Mouse (Mus musculus) CH12.LX (cell line): Measurements from ENCODE around the gene Elavl2. TPM values are rescaled to one million over a fixed set of nuclear protein-coding genes. Genes with fewer than 3 reads are reported as not detected.

ENCODE experiments used
- DNase-seq: peaks from one replicate; pipeline ENCODE4 v3.0.0-alpha.2; 2013; ENCODE audit errors: extremely low read depth
- H3K27ac ChIP-seq: 2 replicates; pipeline ENCODE4 v1.5.1; 2012; ENCODE audit warnings: low read depth, mild to moderate bottlenecking, control low read depth, moderate library complexity; ENCODE audit not compliant: insufficient read depth
- H3K27me3 ChIP-seq: replicated peaks from 2 replicates; pipeline ENCODE3; 2012; ENCODE audit warnings: inconsistent platforms
- H3K36me3 ChIP-seq, 2 experiments: replicated peaks in 1 of 2; 2 replicates each; pipeline versions ENCODE3 to v1.6.1; 2012; ENCODE audit warnings: inconsistent platforms in 1 of 2, low read length in 1 of 2, mild to moderate bottlenecking in 1 of 2, mixed read lengths in 1 of 2, moderate library complexity in 1 of 2; ENCODE audit not compliant: control insufficient read depth in 1 of 2, insufficient read depth in 1 of 2
- H3K4me1 ChIP-seq, 2 experiments: 2 replicates each; pipeline ENCODE4 v1.6.1; 2012; ENCODE audit warnings: inconsistent platforms in 1 of 2, moderate library complexity in 1 of 2; ENCODE audit not compliant: insufficient read depth in 2 of 2, control insufficient read depth in 1 of 2
- H3K4me2 ChIP-seq: 2 replicates; pipeline ENCODE4 v1.6.1; 2012; ENCODE audit warnings: low read depth, mild to moderate bottlenecking, control low read depth; ENCODE audit not compliant: poor library complexity, insufficient read depth, severe bottlenecking
- H3K4me3 ChIP-seq, 3 experiments: fragments of 150-350 bp in 1 of 3; sonication (generic) in 1 of 3; replicated peaks in 1 of 3; 2 replicates each; pipeline versions ENCODE3 to v1.5.1; 2011 to 2012; ENCODE audit warnings: low read depth in 2 of 3, low read length in 2 of 3, mild to moderate bottlenecking in 2 of 3, moderate library complexity in 2 of 3, control low read depth in 1 of 3, improper control_type of control experiment in 1 of 3, inconsistent platforms in 1 of 3, mixed read lengths in 1 of 3; ENCODE audit not compliant: poor library complexity in 1 of 3
- H3K79me2 ChIP-seq: replicated peaks from 2 replicates; pipeline ENCODE4 v1.6.1; 2012; ENCODE audit warnings: mild to moderate bottlenecking, moderate library complexity; ENCODE audit not compliant: control insufficient read depth, poor library complexity, insufficient read depth, severe bottlenecking; ENCODE audit errors: extremely low read depth
- H3K9ac ChIP-seq: 2 replicates; pipeline ENCODE4 v1.6.1; 2012; ENCODE audit warnings: low read depth, mild to moderate bottlenecking, control low read depth, moderate library complexity; ENCODE audit not compliant: insufficient read depth
- H3K9me3 ChIP-seq: replicated peaks from 2 replicates; pipeline ENCODE3; 2012; ENCODE audit warnings: low read length, inconsistent platforms, mixed read lengths
- CHD1 ChIP-seq: IDR thresholded peaks from 2 replicates; pipeline ENCODE4 v1.6.1; 2012; ENCODE audit warnings: low read depth, low read length, improper control_type of control experiment, inconsistent platforms
- CHD2 ChIP-seq: IDR thresholded peaks from 2 replicates; pipeline ENCODE4 v1.6.1; 2011; ENCODE audit warnings: low read length, improper control_type of control experiment
- CTCF ChIP-seq, 2 experiments: IDR thresholded peaks in 1 of 2; conservative IDR thresholded peaks in 1 of 2; 2 replicates each; pipeline ENCODE4 v1.5.1; 2011 to 2012; ENCODE audit warnings: low read depth in 2 of 2, low read length in 2 of 2, improper control_type of control experiment in 1 of 2, inconsistent platforms in 1 of 2, mild to moderate bottlenecking in 1 of 2, moderate library complexity in 1 of 2
- E2F4 ChIP-seq: IDR thresholded peaks from 2 replicates; pipeline ENCODE4 v1.6.1; 2011; ENCODE audit warnings: low read depth, low read length, improper control_type of control experiment; ENCODE audit not compliant: insufficient replicate concordance
- ELF1 ChIP-seq: IDR thresholded peaks from 2 replicates; pipeline ENCODE4 v1.6.1; 2014; ENCODE audit warnings: low read depth, mild to moderate bottlenecking, inconsistent platforms, low read length, improper control_type of control experiment
- GABPA ChIP-seq: IDR thresholded peaks from 2 replicates; pipeline ENCODE4 v1.6.1; 2012; ENCODE audit warnings: low read depth, low read length, improper control_type of control experiment, inconsistent platforms; ENCODE audit not compliant: insufficient replicate concordance
- HCFC1 ChIP-seq: IDR thresholded peaks from 2 replicates; pipeline ENCODE4 v1.6.1; 2012; ENCODE audit warnings: low read depth, mild to moderate bottlenecking, inconsistent platforms, low read length, improper control_type of control experiment
- IRF4 ChIP-seq: IDR thresholded peaks from 2 replicates; pipeline ENCODE4 v1.6.1; 2014; ENCODE audit warnings: low read depth, mild to moderate bottlenecking, inconsistent platforms, low read length, improper control_type of control experiment
- JUND ChIP-seq: conservative IDR thresholded peaks from 2 replicates; pipeline ENCODE4 v1.6.1; 2011; ENCODE audit warnings: low read depth, low read length, improper control_type of control experiment
- KAT2A ChIP-seq: IDR thresholded peaks from 2 replicates; pipeline ENCODE4 v1.6.1; 2012; ENCODE audit warnings: low read length, improper control_type of control experiment, inconsistent platforms; ENCODE audit not compliant: insufficient replicate concordance
- MAFK ChIP-seq: IDR thresholded peaks from 2 replicates; pipeline ENCODE4 v1.6.1; 2011; ENCODE audit warnings: low read length, improper control_type of control experiment; ENCODE audit not compliant: insufficient replicate concordance
- MAX ChIP-seq: IDR thresholded peaks from 2 replicates; pipeline ENCODE4 v1.6.1; 2011; ENCODE audit warnings: low read length, improper control_type of control experiment
- MAZ ChIP-seq: IDR thresholded peaks from 2 replicates; pipeline ENCODE4 v1.6.1; 2012; ENCODE audit warnings: low read depth, mild to moderate bottlenecking, inconsistent platforms, low read length, improper control_type of control experiment, moderate library complexity
- MEF2A ChIP-seq: IDR thresholded peaks from 2 replicates; pipeline ENCODE4 v1.6.1; 2014; ENCODE audit warnings: low read depth, mild to moderate bottlenecking, inconsistent platforms, low read length, improper control_type of control experiment, borderline replicate concordance
- NELFE ChIP-seq: IDR thresholded peaks from 2 replicates; pipeline ENCODE4 v1.6.1; 2011; ENCODE audit warnings: low read depth, low read length, improper control_type of control experiment
- PAX5 ChIP-seq: IDR thresholded peaks from 2 replicates; pipeline ENCODE4 v1.6.1; 2012; ENCODE audit warnings: low read length, inconsistent platforms, mixed read lengths
- POLR2AphosphoS2 ChIP-seq: IDR thresholded peaks from 2 replicates; pipeline ENCODE4 v1.6.1; 2011; ENCODE audit warnings: low read depth, low read length, improper control_type of control experiment
- RAD21 ChIP-seq: IDR thresholded peaks from 2 replicates; pipeline ENCODE4 v1.6.1; 2011; ENCODE audit warnings: low read depth, mild to moderate bottlenecking, low read length, improper control_type of control experiment, moderate library complexity
- RCOR1 ChIP-seq: conservative IDR thresholded peaks from 2 replicates; pipeline ENCODE4 v1.6.1; 2012; ENCODE audit warnings: low read depth, mild to moderate bottlenecking, inconsistent platforms, low read length, improper control_type of control experiment
- TBP ChIP-seq: conservative IDR thresholded peaks from 2 replicates; pipeline ENCODE4 v1.6.1; 2011; ENCODE audit warnings: low read depth, low read length, improper control_type of control experiment
- UBTF ChIP-seq: IDR thresholded peaks from 2 replicates; pipeline ENCODE4 v1.6.1; 2012; ENCODE audit warnings: low read depth, mild to moderate bottlenecking, inconsistent platforms, low read length, improper control_type of control experiment, moderate library complexity
- USF1 ChIP-seq: IDR thresholded peaks from 2 replicates; pipeline ENCODE4 v1.6.1; 2014; ENCODE audit warnings: low read depth, mild to moderate bottlenecking, inconsistent platforms, low read length, improper control_type of control experiment
- USF2 ChIP-seq: conservative IDR thresholded peaks from 2 replicates; pipeline ENCODE4 v1.6.1; 2011; ENCODE audit warnings: low read depth, low read length, improper control_type of control experiment
- ZMIZ1 ChIP-seq: IDR thresholded peaks from 2 replicates; pipeline ENCODE4 v1.6.1; 2012; ENCODE audit warnings: low read depth, mild to moderate bottlenecking, inconsistent platforms, low read length, improper control_type of control experiment
- dilution Hi-C: fragments of 300-500 bp; cut with MboI; formaldehyde crosslinking; loops from 2 replicates; pipeline ENCODE4 v1.14.3; 2020; ENCODE audit warnings: low sequenced_read_pairs; ENCODE audit not compliant: extremely low pct_unique_long_range_greater_than_20kb, extremely low pct_ligation_motif_present
- in situ Hi-C: fragments of 300-500 bp; cut with MboI; formaldehyde crosslinking; loops from 3 replicates; pipeline ENCODE4 v1.14.3; 2019; ENCODE audit warnings: low sequenced_read_pairs, low pct_ligation_motif_present, low pct_unique_long_range_greater_than_20kb, mixed read lengths
- polyA plus RNA-seq: library from polyadenylated mRNA; unstranded; fragments of >175 nt; gene quantifications from 2 replicates; pipeline ENCODE4 v1.2.1, GENCODE M21; 2012; ENCODE audit warnings: low read depth; ENCODE audit not compliant: insufficient read length
- total RNA-seq, 2 experiments: library from RNA; depleted of rRNA; stranded (reverse); fragments of 300-350 nt in 1 of 2; fragments of >200 nt in 1 of 2; gene quantifications; 2 replicates each; pipeline ENCODE4 v1.2.3; 2012 to 2014

Gene Elavl2
- total and polyA plus RNA-seq, 3 experiments, result not detected

GRCm38 (mm10) chr4:91310801-91311200 is 89.8 kb downstream of the Elavl2 start:
- H3K4me1 ChIP-seq, result no peaks in the 10 kb centered on the region
- DNase-seq, result no peak
- no peaks in the 10 kb centered on the region for H3K36me3 ChIP-seq
- no peak overlapping the region for H3K4me2 ChIP-seq
- H3K27ac ChIP-seq, result no peak overlapping the region
- no peak overlapping the region for H3K9ac ChIP-seq
- dilution Hi-C loops, result no loop called here
- no peak overlapping the region for H3K4me3 ChIP-seq
- peaks cover 52% of the 10 kb centered on the region for H3K9me3 ChIP-seq
- in situ Hi-C loops, result no loop called here
- TF ChIP-seq RCOR1 (no peak), MAX (no peak), CTCF (conservative IDR thresholded peaks at IDR 0.05 in 1 of 2, IDR thresholded peaks at IDR 0.05 in 1 of 2; ENCODE audit: low read depth in 2 of 2, low read length in 2 of 2) (no peak), USF2 (no peak), JUND (no peak), TBP (no peak), NELFE (no peak), KAT2A (no peak), MAFK (no peak), IRF4 (no peak), MEF2A (no peak), PAX5 (no peak), E2F4 (no peak), ZMIZ1 (no peak), MAZ (no peak), CHD2 (no peak), UBTF (no peak), USF1 (no peak), RAD21 (no peak), ELF1 (no peak)
- no peaks in the 10 kb centered on the region for H3K79me2 ChIP-seq
- H3K27me3 ChIP-seq, result no peaks in the 10 kb centered on the region

GRCm38 (mm10) chr4:91297706-91298105 is 102.9 kb downstream of the Elavl2 start:
- no peak overlapping the region for H3K27ac ChIP-seq
- no peak overlapping the region for H3K4me2 ChIP-seq
- in situ Hi-C loops (no loop called here), dilution Hi-C loops (no loop called here)
- no peak overlapping the region for H3K4me3 ChIP-seq
- H3K27me3 ChIP-seq, result no peaks in the 10 kb centered on the region
- no peak overlapping the region for H3K9ac ChIP-seq
- TF ChIP-seq CHD1 (no peak), USF2 (no peak), MAFK (no peak), GABPA (no peak), USF1 (no peak), POLR2AphosphoS2 (no peak), MAX (no peak), MAZ (no peak), RAD21 (no peak), HCFC1 (no peak)
- DNase-seq, result no peak
- peaks cover 55% of the 10 kb centered on the region for H3K9me3 ChIP-seq
- H3K36me3 ChIP-seq, result no peaks in the 10 kb centered on the region
- H3K4me1 ChIP-seq, result no peaks in the 10 kb centered on the region
- H3K79me2 ChIP-seq, result no peaks in the 10 kb centered on the region
